Mouse (Mus musculus): ENCODE results near the gene Plcxd2.

- TF ChIP-seq POLR2A (IDR thresholded peaks at IDR 0.05; ENCODE audit: borderline replicate concordance, extremely low read depth, insufficient read depth, insufficient read length, poor library complexity, severe bottlenecking) (no peak), CTCF (IDR thresholded peaks at IDR 0.05; ENCODE audit: borderline replicate concordance, extremely low read depth, insufficient read depth, insufficient read length) (no peak)
Observed at GRCm38 (mm10) chr16:46011696-46012095, 1.7 kb upstream of the Plcxd2 start.

Data from brain, embryonic 14.5 days (tissue).